Mouse (Mus musculus): Measurements from ENCODE around the gene Pcif1.

GRCm38 (mm10) chr2:164857842-164858553 is 21.1 kb upstream of the Pcif1 start:
- TF ChIP-seq POLR2A (IDR thresholded peaks at IDR 0.05; ENCODE audit: control insufficient read depth, extremely low read depth, insufficient read depth, low read length, poor library complexity), result no peak
- no peak for TF ChIP-seq CTCF (IDR thresholded peaks at IDR 0.05; ENCODE audit: borderline replicate concordance, control insufficient read depth, extremely low read depth, insufficient read depth, low read length, poor library complexity)
